Mouse (Mus musculus) embryonic facial prominence, embryonic 12.5 days (tissue): ENCODE data around the gene Rnase4. TPM values are rescaled to one million over a fixed set of nuclear protein-coding genes. Genes with fewer than 3 reads are reported as not detected.

Experiments
- ATAC-seq: fragments of 200-750 bp; cut with Nextera tagmentation; 2 replicates; pipeline ENCODE4 v1.8.0; 2017; ENCODE audit not compliant: insufficient number of reproducible peaks, insufficient read depth, low FRiP score, low TSS enrichment
- H3K27ac ChIP-seq: fragments of 300-500 bp; sonication (generic); 2 replicates; pipeline ENCODE4 v1.5.1; 2016; ENCODE audit warnings: mild to moderate bottlenecking
- H3K27me3 ChIP-seq: fragments of 300-500 bp; sonication (generic); 2 replicates; pipeline ENCODE4 v1.6.1; 2016; ENCODE audit warnings: mild to moderate bottlenecking, moderate library complexity
- H3K36me3 ChIP-seq: fragments of 300-500 bp; sonication (generic); 2 replicates; pipeline ENCODE4 v1.6.1; 2016; ENCODE audit warnings: mild to moderate bottlenecking
- H3K4me1 ChIP-seq: fragments of 300-500 bp; sonication (generic); 2 replicates; pipeline ENCODE4 v1.6.1; 2016
- H3K4me2 ChIP-seq: fragments of 300-500 bp; sonication (generic); replicated peaks from 2 replicates; pipeline ENCODE4 v1.6.1; 2016; ENCODE audit warnings: mild to moderate bottlenecking, moderate library complexity
- H3K4me3 ChIP-seq: fragments of 300-500 bp; sonication (generic); 2 replicates; pipeline ENCODE4 v1.5.1; 2016; ENCODE audit warnings: mild to moderate bottlenecking
- H3K9ac ChIP-seq: fragments of 300-500 bp; sonication (generic); 2 replicates; pipeline ENCODE4 v1.6.1; 2016; ENCODE audit warnings: mild to moderate bottlenecking, moderate library complexity
- H3K9me3 ChIP-seq: fragments of 300-500 bp; sonication (generic); 2 replicates; pipeline ENCODE4 v1.6.1; 2016; ENCODE audit warnings: mild to moderate bottlenecking, moderate library complexity
- WGBS: fragments of 180-500 bp; shearing (Covaris S2); methylation state at CpG from one replicate; pipeline ENCODE4 v1.1.7; 2016; 5-methylcytosine and 5-hydroxymethylcytosine counted together
- polyA plus RNA-seq: library from polyadenylated mRNA; unstranded; fragments of >200 nt; fragmentation: Nextera tagmentation; extraction: Ambion mirVana; gene quantifications from 2 replicates; pipeline ENCODE4 v1.2.1, GENCODE M21; 2016

The Rnase4 gene
- polyA plus RNA-seq, 1 experiment from 2014 or later, result 18.9 TPM

- Histone ChIP-seq H3K27ac (no peak overlapping the region), H3K4me3 (no peak overlapping the region), H3K36me3 (no peaks in the 10 kb centered on the region), H3K4me2 (no peak overlapping the region), H3K4me1 (no peaks in the 10 kb centered on the region), H3K9me3 (no peaks in the 10 kb centered on the region), H3K27me3 (no peaks in the 10 kb centered on the region), H3K9ac (no peak overlapping the region)
- ATAC-seq, result no peak
Measured at GRCm38 (mm10) chr14:51106449-51106967, 15.6 kb downstream of the Rnase4 start.

- Histone ChIP-seq H3K36me3 (no peaks in the 10 kb centered on the region), H3K27me3 (no peaks in the 10 kb centered on the region), H3K4me1 (no peaks in the 10 kb centered on the region), H3K4me2 (no peak overlapping the region), H3K4me3 (no peak overlapping the region), H3K27ac (no peak overlapping the region), H3K9ac (no peak overlapping the region), H3K9me3 (no peaks in the 10 kb centered on the region)
- no peak for ATAC-seq
- 61% methylated on average over 3 of the region's 3 CpGs for WGBS
Measured at GRCm38 (mm10) chr14:51111966-51112365, 21.1 kb downstream of the Rnase4 start.

GRCm38 (mm10) chr14:51113476-51113875 is 22.6 kb downstream of the Rnase4 start:
- no peaks in the 10 kb centered on the region for H3K36me3 ChIP-seq
- no peak overlapping the region for H3K4me2 ChIP-seq
- no peak overlapping the region for H3K4me3 ChIP-seq
- no peak overlapping the region for H3K9ac ChIP-seq
- ATAC-seq, result no peak
- 30% methylated on average over 9 of the region's 9 CpGs for WGBS
- no peaks in the 10 kb centered on the region for H3K4me1 ChIP-seq
- H3K9me3 ChIP-seq, result no peaks in the 10 kb centered on the region
- H3K27ac ChIP-seq, result no peak overlapping the region
- no peaks in the 10 kb centered on the region for H3K27me3 ChIP-seq

GRCm38 (mm10) chr14:51113916-51114560 is 23.2 kb downstream of the Rnase4 start, which contains the start of gene Eddm3b:
Eddm3b (plus strand) TSS chr14:51114426.
- no peaks in the 10 kb centered on the region for H3K27me3 ChIP-seq
- H3K4me3 ChIP-seq, result no peak within 1 kb of the TSS
- WGBS, result 36% methylated on average over 12 of the region's 12 CpGs
- no peak within 1 kb of the TSS for H3K4me2 ChIP-seq
- no peak within 1 kb of the TSS for H3K27ac ChIP-seq
- no peak within 1 kb of the TSS for H3K9ac ChIP-seq
- no peak for ATAC-seq
- no peaks in the 10 kb centered on the region for H3K36me3 ChIP-seq
- H3K9me3 ChIP-seq, result no peaks in the 10 kb centered on the region
- H3K4me1 ChIP-seq, result no peaks in the 10 kb centered on the region

- Histone ChIP-seq H3K4me3 (no peak overlapping the region), H3K9me3 (no peaks in the 10 kb centered on the region), H3K27me3 (no peaks in the 10 kb centered on the region), H3K27ac (no peak overlapping the region), H3K9ac (no peak overlapping the region), H3K4me2 (no peak overlapping the region), H3K4me1 (no peaks in the 10 kb centered on the region), H3K36me3 (no peaks in the 10 kb centered on the region)
- WGBS, result 83% methylated on average over 6 of the region's 6 CpGs
- ATAC-seq, result no peak
Measured at GRCm38 (mm10) chr14:51125684-51126083, 34.8 kb downstream of the Rnase4 start.

- Histone ChIP-seq H3K36me3 (no peaks in the 10 kb centered on the region), H3K4me1 (no peaks in the 10 kb centered on the region), H3K9me3 (no peaks in the 10 kb centered on the region), H3K4me2 (no peak overlapping the region), H3K9ac (no peak overlapping the region), H3K27ac (no peak overlapping the region), H3K27me3 (no peaks in the 10 kb centered on the region), H3K4me3 (no peak overlapping the region)
- ATAC-seq, result 0 out of 2 replicates have a peak, but pooled peaks have one; percentile 35
- 48% methylated on average over 2 of the region's 2 CpGs for WGBS
Measured at GRCm38 (mm10) chr14:51127648-51128258, 36.9 kb downstream of the Rnase4 start.

GRCm38 (mm10) chr14:51128775-51129623 is 38.1 kb downstream of the Rnase4 start:
- no peak overlapping the region for H3K4me2 ChIP-seq
- ATAC-seq, result no peak
- 80% methylated on average over 9 of the region's 9 CpGs for WGBS
- H3K27ac ChIP-seq, result no peak overlapping the region
- no peaks in the 10 kb centered on the region for H3K4me1 ChIP-seq
- no peak overlapping the region for H3K9ac ChIP-seq
- H3K9me3 ChIP-seq, result no peaks in the 10 kb centered on the region
- H3K36me3 ChIP-seq, result no peaks in the 10 kb centered on the region
- H3K27me3 ChIP-seq, result no peaks in the 10 kb centered on the region
- no peak overlapping the region for H3K4me3 ChIP-seq

GRCm38 (mm10) chr14:51129624-51129975 is 38.7 kb downstream of the Rnase4 start:
- no peak for ATAC-seq
- no peaks in the 10 kb centered on the region for H3K27me3 ChIP-seq
- H3K4me3 ChIP-seq, result no peak overlapping the region
- no peaks in the 10 kb centered on the region for H3K9me3 ChIP-seq
- H3K36me3 ChIP-seq, result no peaks in the 10 kb centered on the region
- no peak overlapping the region for H3K4me2 ChIP-seq
- H3K9ac ChIP-seq, result no peak overlapping the region
- 62% methylated on average over 4 of the region's 4 CpGs for WGBS
- H3K27ac ChIP-seq, result no peak overlapping the region
- no peaks in the 10 kb centered on the region for H3K4me1 ChIP-seq

- Histone ChIP-seq H3K4me2 (no peak overlapping the region), H3K4me1 (no peaks in the 10 kb centered on the region), H3K27ac (no peak overlapping the region), H3K36me3 (no peaks in the 10 kb centered on the region), H3K9ac (no peak overlapping the region), H3K27me3 (no peaks in the 10 kb centered on the region), H3K9me3 (no peaks in the 10 kb centered on the region), H3K4me3 (no peak overlapping the region)
- no peak for ATAC-seq
- 89% methylated on average over 9 of the region's 9 CpGs for WGBS
Measured at GRCm38 (mm10) chr14:51130315-51130940, 39.6 kb downstream of the Rnase4 start.

- no peak overlapping the region for H3K27ac ChIP-seq
- no peaks in the 10 kb centered on the region for H3K27me3 ChIP-seq
- ATAC-seq, result no peak
- no peak overlapping the region for H3K4me3 ChIP-seq
- no peaks in the 10 kb centered on the region for H3K9me3 ChIP-seq
- H3K36me3 ChIP-seq, result no peaks in the 10 kb centered on the region
- H3K4me1 ChIP-seq, result no peaks in the 10 kb centered on the region
- WGBS, result 70% methylated on average over 7 of the region's 7 CpGs
- H3K9ac ChIP-seq, result no peak overlapping the region
- H3K4me2 ChIP-seq, result no peak overlapping the region
Measured at GRCm38 (mm10) chr14:51131086-51131815, 40.4 kb downstream of the Rnase4 start.

- H3K27ac ChIP-seq, result no peak overlapping the region
- 86% methylated on average over 4 of the region's 4 CpGs for WGBS
- no peaks in the 10 kb centered on the region for H3K27me3 ChIP-seq
- H3K9me3 ChIP-seq, result no peaks in the 10 kb centered on the region
- H3K9ac ChIP-seq, result no peak overlapping the region
- no peak overlapping the region for H3K4me2 ChIP-seq
- H3K36me3 ChIP-seq, result no peaks in the 10 kb centered on the region
- H3K4me3 ChIP-seq, result no peak overlapping the region
- ATAC-seq, result no peak
- no peaks in the 10 kb centered on the region for H3K4me1 ChIP-seq
Measured at GRCm38 (mm10) chr14:51132372-51132771, 41.5 kb downstream of the Rnase4 start.
